28 mouse cellular contexts compared by ENCODE assay signal in the genomic region with DNA sequence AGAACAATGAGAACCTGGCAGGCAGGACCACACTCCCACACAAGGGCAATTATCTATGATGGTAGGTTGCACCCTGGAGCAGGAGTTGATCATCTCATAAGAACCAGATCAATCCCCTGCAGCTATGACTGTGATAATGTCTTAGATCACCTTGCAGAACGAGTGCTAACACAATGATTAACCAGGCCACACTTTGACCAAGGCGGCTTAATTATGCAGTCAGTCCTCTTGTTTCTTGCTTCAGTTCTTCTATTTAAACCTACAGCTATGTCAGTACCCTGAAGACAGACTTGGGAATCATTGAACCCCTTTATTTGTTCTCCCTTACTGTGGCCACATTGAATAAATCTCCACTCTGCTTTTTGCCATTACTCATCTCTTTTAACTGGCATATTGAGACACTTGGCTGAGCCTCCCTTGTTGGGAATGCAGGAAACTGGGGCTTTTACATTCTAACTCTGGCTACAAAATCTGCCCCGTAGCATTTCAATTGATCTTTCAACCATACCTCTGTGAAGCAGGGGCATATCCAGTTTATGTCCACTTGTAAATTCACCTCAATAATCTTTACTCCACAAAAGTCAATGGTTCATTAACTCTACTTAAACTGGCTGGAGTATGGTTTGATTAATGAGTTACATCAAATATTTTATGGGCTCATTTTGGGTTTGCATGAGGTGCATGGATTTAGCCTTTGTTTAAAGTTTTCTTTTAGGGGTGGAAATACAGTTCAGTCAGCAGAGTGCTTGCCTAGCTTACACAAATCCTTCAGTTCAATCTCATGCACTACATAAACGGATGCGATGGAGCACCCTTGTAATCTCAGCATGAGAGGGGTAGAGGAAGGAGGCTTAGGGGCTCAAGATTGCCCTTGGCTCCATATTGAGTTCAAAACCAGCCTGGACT.
DNase-seq lines count a peak whose midpoint lies in the region; ATAC-seq and TF ChIP-seq lines count a peak whose summit lies in the region.
"Had no signal": no experiment of that assay in that cellular context is flagged by ENCODE, and none has a peak within 500 bp of the region (broad histone marks: within the 10 kb centered on the region; RNA-seq: fewer than 3 reads in every experiment).

No protein-coding gene starts in this region.

- 47% methylated on average over 5 of the region's 5 CpGs for WGBS in kidney, embryonic 15.5 days
- WGBS in midbrain, embryonic 14.5 days = 79% methylated on average over 5 of the region's 5 CpGs

- no peak overlapping the region for H3K4me3 ChIP-seq in kidney, embryonic 15.5 days (replicated peaks)
- H3K4me3 ChIP-seq in midbrain, embryonic 14.5 days (replicated peaks; ENCODE audit: low read depth, low read length) = no peak overlapping the region
- H3K4me3 ChIP-seq: embryonic facial prominence, embryonic 12.5 days; hindbrain, embryonic 12.5 days; intestine, embryonic 15.5 days; liver, embryonic 12.5 days; megakaryocyte, embryonic 14.5 days; midbrain, embryonic 13.5 days had no signal

- H3K4me1 ChIP-seq in kidney, embryonic 15.5 days = no peaks in the 10 kb centered on the region
- H3K4me1 ChIP-seq in midbrain, embryonic 14.5 days (ENCODE audit: control insufficient read depth, insufficient read depth, low read length) = no peaks in the 10 kb centered on the region
- H3K4me1 ChIP-seq: embryonic facial prominence, embryonic 12.5 days; hindbrain, embryonic 12.5 days; intestine, embryonic 15.5 days; liver, embryonic 12.5 days; megakaryocyte, embryonic 14.5 days; midbrain, embryonic 13.5 days had no signal

- H3K36me3 ChIP-seq in kidney, embryonic 15.5 days = no peaks in the 10 kb centered on the region
- no peaks in the 10 kb centered on the region for H3K36me3 ChIP-seq in midbrain, embryonic 14.5 days (ENCODE audit: control insufficient read depth, insufficient read depth, low read length)
- H3K36me3 ChIP-seq: embryonic facial prominence, embryonic 12.5 days; hindbrain, embryonic 12.5 days; intestine, embryonic 15.5 days; liver, embryonic 12.5 days; midbrain, embryonic 13.5 days had no signal

- in situ Hi-C loops in Patski (cut with MboI; ENCODE audit: low pct_unique_long_range_greater_than_20kb) = no loop called here

- peak; percentile 92 for ATAC-seq in Patski
- peak; percentile 89 for ATAC-seq in kidney, embryonic 15.5 days (replicated peaks; ENCODE audit: low FRiP score)
- ATAC-seq in midbrain, embryonic 14.5 days (ENCODE audit: low FRiP score, low TSS enrichment) = no peak
- ATAC-seq in erythroblast, adult 5-6 weeks (replicated peaks; ENCODE audit: low FRiP score, poor library complexity, severe bottlenecking) = no peak
- ATAC-seq: hindbrain, postnatal 0 days; intestine, embryonic 15.5 days; liver, embryonic 12.5 days; liver, postnatal 0 days; midbrain, embryonic 13.5 days had no signal

- CTCF ChIA-PET in Patski (lab: Charles Lee) = interaction anchor here (1.0 kb wide), 1 partner anchor 31 kb away, joined by 3 read pairs; no protein-coding TSS in a partner anchor

- DNase-seq in Patski (ENCODE audit: low read depth, low spot score) = peak; percentile 54
- peak; percentile 16 for DNase-seq in gonadal fat pad, adult 2 months (ENCODE audit: low read depth)
- peak; percentile 12 to 16 for DNase-seq in kidney, postnatal 36 days
- no peak for DNase-seq in gastrocnemius, postnatal 25 days
- DNase-seq in midbrain, embryonic 14.5 days = no peak
- DNase-seq: adrenal gland, adult 8-10 months; cerebellum, adult 11 months; cerebellum, adult 9-10 months; cerebellum, postnatal 36 days; embryo, embryonic 11 days; gastrocnemius, postnatal 10 days; heart, adult 11 months; heart, postnatal 36 days; layer of hippocampus, adult 9-11 months; left cerebral cortex, postnatal 4 days; liver, postnatal 0 days; lung, postnatal 4 days had no signal

- POLR2A ChIA-PET in Patski (lab: Charles Lee) = interaction anchor here (0.6 kb wide), 2 partner anchors 174 to 566 kb away, joined by 3 to 4 read pairs; no protein-coding TSS in a partner anchor

- no peak overlapping the region for H3K4me2 ChIP-seq in kidney, embryonic 15.5 days
- no peak overlapping the region for H3K4me2 ChIP-seq in midbrain, embryonic 14.5 days (ENCODE audit: low read length)
- H3K4me2 ChIP-seq: embryonic facial prominence, embryonic 12.5 days; heart, embryonic 11.5 days; hindbrain, embryonic 12.5 days; intestine, embryonic 15.5 days; liver, embryonic 12.5 days; midbrain, embryonic 13.5 days had no signal

- H3K9ac ChIP-seq in kidney, embryonic 15.5 days = no peak overlapping the region
- H3K9ac ChIP-seq in midbrain, embryonic 14.5 days (replicated peaks; ENCODE audit: low read length) = no peak overlapping the region
- H3K9ac ChIP-seq: embryonic facial prominence, embryonic 12.5 days; forebrain, postnatal 0 days; hindbrain, embryonic 12.5 days; intestine, embryonic 15.5 days; liver, embryonic 12.5 days; liver, postnatal 0 days; midbrain, embryonic 13.5 days had no signal

- no peaks in the 10 kb centered on the region for H3K27me3 ChIP-seq in Patski
- H3K27me3 ChIP-seq in kidney, embryonic 15.5 days = peaks cover 29% of the 10 kb centered on the region
- H3K27me3 ChIP-seq in midbrain, embryonic 14.5 days (ENCODE audit: control insufficient read depth, insufficient read depth, low read length) = no peaks in the 10 kb centered on the region
- H3K27me3 ChIP-seq: embryonic facial prominence, embryonic 12.5 days; liver, embryonic 12.5 days; megakaryocyte, embryonic 14.5 days had no signal

- H3K27ac ChIP-seq in kidney, embryonic 15.5 days = peak overlapping the region; percentile 62
- H3K27ac ChIP-seq in midbrain, embryonic 14.5 days (replicated peaks; ENCODE audit: low read depth, low read length) = no peak overlapping the region
- H3K27ac ChIP-seq: embryonic facial prominence, embryonic 12.5 days; hindbrain, embryonic 12.5 days; hindbrain, postnatal 0 days; intestine, embryonic 15.5 days; liver, embryonic 12.5 days; midbrain, embryonic 13.5 days had no signal

- no peaks in the 10 kb centered on the region for H3K9me3 ChIP-seq in kidney, embryonic 15.5 days (replicated peaks)
- H3K9me3 ChIP-seq in midbrain, embryonic 14.5 days (ENCODE audit: control insufficient read depth, low read length) = no peaks in the 10 kb centered on the region
- H3K9me3 ChIP-seq: embryonic facial prominence, embryonic 12.5 days; hindbrain, embryonic 12.5 days; intestine, embryonic 15.5 days; liver, embryonic 12.5 days; midbrain, embryonic 13.5 days had no signal

- TF ChIP-seq CTCF in Patski (IDR thresholded peaks at IDR 0.05) = no peak

Comparison
In these comparisons a context has a peak if more than half of its experiments do, and no peak if none do; other contexts are left out.
1. ATAC-seq: peak in Patski (single experiment) and kidney, embryonic 15.5 days (single experiment); none in midbrain, embryonic 14.5 days (single experiment) and erythroblast, adult 5-6 weeks (single experiment).
2. DNase-seq: peak in Patski (single experiment), gonadal fat pad, adult 2 months (single experiment) and kidney, postnatal 36 days (2 of 2); none in gastrocnemius, postnatal 25 days (single experiment) and midbrain, embryonic 14.5 days (single experiment).